Mouse (Mus musculus) heart, postnatal 0 days (tissue): Measurements from ENCODE around the gene Fhad1.

Experiments used
- CTCF ChIP-seq: IDR thresholded peaks from 2 replicates; pipeline ENCODE4 v1.5.1; 2016; ENCODE audit warnings: antibody characterized with exemption, control low read depth, low read depth
- EP300 ChIP-seq: IDR thresholded peaks from 2 replicates; pipeline ENCODE4 v1.6.1; 2016; ENCODE audit warnings: antibody characterized with exemption, low read depth

DNA sequence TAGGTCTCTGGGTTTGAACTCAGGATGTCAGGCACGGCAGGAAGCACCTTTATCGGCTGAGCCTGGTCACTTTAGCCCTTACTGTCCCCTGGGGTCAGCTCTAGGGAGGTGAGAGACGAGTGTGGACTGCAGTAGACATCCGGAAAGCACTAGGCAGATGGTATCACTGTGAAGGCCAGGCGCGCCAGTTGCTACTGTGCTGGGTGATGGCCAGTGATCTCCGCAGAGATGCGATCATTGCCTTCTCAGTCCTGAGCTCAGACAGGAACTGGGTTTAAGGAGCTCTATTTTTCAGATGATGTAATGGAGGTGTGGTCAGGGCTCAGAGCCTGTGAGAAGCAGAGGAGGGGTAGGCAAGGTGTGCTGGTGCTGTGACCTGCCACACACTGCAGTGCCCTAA is 40.7 kb upstream of the Fhad1 start:
- TF ChIP-seq CTCF (no peak), EP300 (no peak)
